Mouse (Mus musculus) forebrain, embryonic 14.5 days (tissue): ENCODE results near the gene Prom1. TPM values are rescaled to one million over a fixed set of nuclear protein-coding genes. Genes with fewer than 3 reads are reported as not detected.

ENCODE experiments used
- ATAC-seq: fragments of 200-750 bp; cut with Nextera tagmentation; 2 replicates; pipeline ENCODE4 v1.8.0; 2017; ENCODE audit warnings: mild to moderate bottlenecking, moderate library complexity
- DNase-seq: peaks from one replicate; pipeline ENCODE4 v3.0.0-alpha.2; 2015; ENCODE audit warnings: low spot score
- H3K27ac ChIP-seq: fragments of 300-500 bp; sonication (generic); 2 replicates; pipeline ENCODE4 v1.5.1; 2014; ENCODE audit warnings: low read depth, mild to moderate bottlenecking, control low read depth, low read length, moderate library complexity
- H3K27me3 ChIP-seq: fragments of 300-500 bp; sonication (generic); replicated peaks from 2 replicates; pipeline ENCODE4 v1.6.1; 2014; ENCODE audit warnings: low read length, control low read depth, mixed read lengths; ENCODE audit not compliant: control insufficient read depth, insufficient read depth
- H3K36me3 ChIP-seq: fragments of 300-500 bp; sonication (generic); 2 replicates; pipeline ENCODE4 v1.6.1; 2014; ENCODE audit warnings: low read length, control low read depth; ENCODE audit not compliant: control insufficient read depth, insufficient read depth
- H3K4me1 ChIP-seq: fragments of 300-500 bp; sonication (generic); 2 replicates; pipeline ENCODE4 v1.6.1; 2014; ENCODE audit warnings: antibody characterized with exemption, low read length, control low read depth; ENCODE audit not compliant: control insufficient read depth, insufficient read depth
- H3K4me2 ChIP-seq: fragments of 300-500 bp; sonication (generic); 2 replicates; pipeline ENCODE4 v1.6.1; 2014; ENCODE audit warnings: mild to moderate bottlenecking, control low read depth, low read length
- H3K4me3 ChIP-seq: fragments of 300-500 bp; sonication (generic); 2 replicates; pipeline ENCODE4 v1.5.1; 2014; ENCODE audit warnings: low read depth, low read length, control low read depth
- H3K9ac ChIP-seq: fragments of 300-500 bp; sonication (generic); 2 replicates; pipeline ENCODE4 v1.6.1; 2014; ENCODE audit warnings: mild to moderate bottlenecking, low read length, control low read depth, moderate library complexity
- H3K9me3 ChIP-seq: fragments of 300-500 bp; sonication (generic); replicated peaks from 2 replicates; pipeline ENCODE4 v1.6.1; 2016; ENCODE audit warnings: low read length, control low read depth, mixed read lengths; ENCODE audit not compliant: control insufficient read depth
- WGBS: fragments of 180-500 bp; shearing (Covaris S2); extraction: QIAGEN DNeasy Blood & Tissue Kit; methylation state at CpG from one replicate; pipeline ENCODE4 v1.1.7; 2014; 5-methylcytosine and 5-hydroxymethylcytosine counted together
- polyA plus RNA-seq: library from polyadenylated mRNA; unstranded; fragments of >200 nt; fragmentation: Nextera tagmentation; extraction: Ambion mirVana; gene quantifications from 2 replicates; pipeline ENCODE4 v1.2.1, GENCODE M21; 2014

Prom1 gene
- polyA plus RNA-seq, 1 experiment from 2014 or later: 52.4 TPM

GRCm38 (mm10) chr5:43994981-43995380 lies 106.9 kb downstream of the Prom1 start:
- Histone ChIP-seq H3K4me2 (no peak overlapping the region), H3K9me3 (no peaks in the 10 kb centered on the region), H3K27me3 (no peaks in the 10 kb centered on the region), H3K4me1 (no peaks in the 10 kb centered on the region), H3K36me3 (peaks cover 2% of the 10 kb centered on the region; the same call in 1 of the 2 replicates), H3K9ac (no peak overlapping the region), H3K4me3 (no peak overlapping the region), H3K27ac (no peak overlapping the region)
- 93% methylated on average over 2 of the region's 2 CpGs for WGBS
- ATAC-seq: no peak
- no peak for DNase-seq

GRCm38 (mm10) chr5:43990316-43990715 lies 111.5 kb downstream of the Prom1 start:
- Histone ChIP-seq H3K27ac (no peak overlapping the region), H3K27me3 (no peaks in the 10 kb centered on the region), H3K9ac (no peak overlapping the region), H3K4me1 (no peaks in the 10 kb centered on the region), H3K9me3 (no peaks in the 10 kb centered on the region), H3K4me3 (no peak overlapping the region), H3K4me2 (no peak overlapping the region), H3K36me3 (0 out of 2 replicates have a peak, but pooled peaks cover 2% of the 10 kb centered on the region)
- 49% methylated on average over 6 of the region's 6 CpGs for WGBS
- ATAC-seq (no peak), DNase-seq (peak; percentile 28)

- 88% methylated on average over 5 of the region's 5 CpGs for WGBS
- Histone ChIP-seq H3K36me3 (no peaks in the 10 kb centered on the region), H3K4me2 (no peak overlapping the region), H3K9ac (no peak overlapping the region), H3K27me3 (no peaks in the 10 kb centered on the region), H3K4me3 (no peak overlapping the region), H3K4me1 (no peaks in the 10 kb centered on the region), H3K27ac (no peak overlapping the region), H3K9me3 (no peaks in the 10 kb centered on the region)
- DNase-seq (no peak), ATAC-seq (no peak)
These were observed 112.8 kb downstream of the Prom1 start for GRCm38 (mm10) chr5:43989017-43989416.

GRCm38 (mm10) chr5:43986212-43986611 lies 115.6 kb downstream of the Prom1 start:
- no peaks in the 10 kb centered on the region for H3K27me3 ChIP-seq
- no peaks in the 10 kb centered on the region for H3K4me1 ChIP-seq
- H3K4me2 ChIP-seq: no peak overlapping the region
- H3K4me3 ChIP-seq: no peak overlapping the region
- no peak overlapping the region for H3K27ac ChIP-seq
- DNase-seq (no peak), ATAC-seq (no peak)
- H3K9ac ChIP-seq: no peak overlapping the region
- no peaks in the 10 kb centered on the region for H3K9me3 ChIP-seq
- H3K36me3 ChIP-seq: no peaks in the 10 kb centered on the region

GRCm38 (mm10) chr5:43982896-43983295 lies 118.9 kb downstream of the Prom1 start:
- no peak for ATAC-seq
- no peaks in the 10 kb centered on the region for H3K36me3 ChIP-seq
- no peak overlapping the region for H3K27ac ChIP-seq
- H3K9me3 ChIP-seq: no peaks in the 10 kb centered on the region
- H3K4me3 ChIP-seq: no peak overlapping the region
- no peak overlapping the region for H3K4me2 ChIP-seq
- WGBS: 34% methylated on average over 1 of the region's 1 CpGs
- no peak overlapping the region for H3K9ac ChIP-seq
- no peak for DNase-seq
- H3K27me3 ChIP-seq: no peaks in the 10 kb centered on the region
- H3K4me1 ChIP-seq: no peaks in the 10 kb centered on the region

- WGBS: 46% methylated on average over 4 of the region's 4 CpGs
These were observed 120.2 kb downstream of the Prom1 start, which contains the start of gene Fgfbp1 for GRCm38 (mm10) chr5:43981620-43982019. Fgfbp1 (minus strand) TSS chr5:43981779.

GRCm38 (mm10) chr5:43980397-43980796 lies 121.4 kb downstream of the Prom1 start:
- DNase-seq: no peak
- Histone ChIP-seq H3K9me3 (no peaks in the 10 kb centered on the region), H3K4me1 (no peaks in the 10 kb centered on the region), H3K4me2 (no peak overlapping the region), H3K36me3 (no peaks in the 10 kb centered on the region), H3K27me3 (no peaks in the 10 kb centered on the region), H3K27ac (no peak overlapping the region), H3K4me3 (no peak overlapping the region), H3K9ac (no peak overlapping the region)
- ATAC-seq: no peak
- WGBS: 80% methylated on average over 2 of the region's 2 CpGs

More at GRCm38 (mm10) chr5:43981620-43982019, 120.2 kb downstream of the Prom1 start, which contains the start of gene Fgfbp1:
- DNase-seq (no peak), ATAC-seq (no peak)
- Histone ChIP-seq H3K9ac (no peak within 1 kb of the TSS), H3K27ac (no peak within 1 kb of the TSS), H3K36me3 (no peaks in the 10 kb centered on the region), H3K4me1 (no peaks in the 10 kb centered on the region), H3K9me3 (no peaks in the 10 kb centered on the region), H3K27me3 (no peaks in the 10 kb centered on the region), H3K4me2 (no peak within 1 kb of the TSS), H3K4me3 (no peak within 1 kb of the TSS)

- Histone ChIP-seq H3K27ac (no peak overlapping the region), H3K4me2 (no peak overlapping the region), H3K9me3 (no peaks in the 10 kb centered on the region), H3K36me3 (no peaks in the 10 kb centered on the region), H3K27me3 (no peaks in the 10 kb centered on the region), H3K9ac (no peak overlapping the region), H3K4me3 (no peak overlapping the region), H3K4me1 (no peaks in the 10 kb centered on the region)
- WGBS: 71% methylated on average over 1 of the region's 1 CpGs
- no peak for DNase-seq
- no peak for ATAC-seq
These were observed 124.8 kb downstream of the Prom1 start for GRCm38 (mm10) chr5:43976821-43977561.

- H3K4me1 ChIP-seq: no peaks in the 10 kb centered on the region
- H3K4me2 ChIP-seq: no peak overlapping the region
- DNase-seq: no peak
- H3K27me3 ChIP-seq: no peaks in the 10 kb centered on the region
- H3K9ac ChIP-seq: no peak overlapping the region
- no peak for ATAC-seq
- 93% methylated on average over 6 of the region's 6 CpGs for WGBS
- no peak overlapping the region for H3K27ac ChIP-seq
- no peaks in the 10 kb centered on the region for H3K9me3 ChIP-seq
- H3K4me3 ChIP-seq: no peak overlapping the region
- H3K36me3 ChIP-seq: no peaks in the 10 kb centered on the region
These were observed 127.7 kb downstream of the Prom1 start for GRCm38 (mm10) chr5:43974166-43974565.
